Mouse (Mus musculus): Measurements from ENCODE around the gene Hivep3. TPM values are rescaled to one million over a fixed set of nuclear protein-coding genes. Genes with fewer than 3 reads are reported as not detected.
A peak's percentile ranks its signal among the peaks of the same experiment; 100 is the strongest.

Gene Hivep3
- polyA plus RNA-seq (2014; fragmentation: Nextera tagmentation; extraction: Ambion mirVana): 4.0 and 5.7 TPM in 2 replicates

DNA sequence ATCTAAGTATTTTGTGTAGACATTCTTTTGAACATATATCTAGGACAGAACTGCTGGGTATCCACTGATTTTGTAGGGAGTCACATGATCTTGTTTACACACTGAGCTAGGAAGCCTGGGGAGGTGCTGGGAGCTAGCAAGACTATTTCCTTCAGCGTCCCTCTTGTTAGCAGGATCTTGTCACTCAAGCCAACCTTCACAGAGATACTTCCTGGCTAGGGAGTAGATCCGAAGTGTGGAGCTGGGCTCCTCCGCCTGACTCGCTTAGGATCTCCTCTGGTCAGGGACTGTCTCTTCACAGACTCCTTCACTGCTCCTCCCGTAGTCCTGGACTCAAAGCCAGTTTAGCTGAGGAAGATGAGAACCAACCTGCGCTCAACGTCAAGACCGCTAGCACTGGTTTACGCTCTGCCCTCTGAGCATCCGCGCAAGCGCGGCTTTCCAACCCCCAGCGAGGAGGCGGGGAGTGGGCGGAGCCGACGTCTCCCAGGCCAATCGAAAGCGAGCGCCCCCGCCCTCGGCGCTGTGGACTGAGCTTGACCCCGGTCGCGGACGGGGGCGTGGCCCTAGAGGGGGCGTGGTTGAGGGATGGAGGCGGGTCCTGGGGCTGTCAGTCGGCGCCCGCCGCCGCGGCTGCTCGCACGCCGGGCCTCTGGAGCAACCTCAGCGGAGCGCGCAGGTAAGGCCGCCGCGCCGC lies at the start of gene Hivep3:
TSS of gene Hivep3 (plus strand) at position 601 of the 697 bp plus-strand sequence.
- Histone ChIP-seq H3K4me2 (ENCODE audit: low read depth) (peak within 1 kb of the TSS; percentile 100), H3K27ac (ENCODE audit: low read depth, low read length) (0 out of 2 replicates have a peak within 1 kb of the TSS, but pooled peaks have one; percentile 10), H3K4me3 (ENCODE audit: low read depth, low read length) (peak within 1 kb of the TSS; percentile 65), H3K27me3 (ENCODE audit: control insufficient read depth, insufficient read depth, low read length) (peaks cover 10% of the 10 kb centered on the region), H3K4me1 (ENCODE audit: control insufficient read depth, insufficient read depth, low read length) (no peaks in the 10 kb centered on the region), H3K36me3 (ENCODE audit: control insufficient read depth, insufficient read depth, low read length) (no peaks in the 10 kb centered on the region), H3K9ac (ENCODE audit: low read length) (peak within 1 kb of the TSS; percentile 47), H3K9me3 (ENCODE audit: control insufficient read depth, low read length) (no peaks in the 10 kb centered on the region)
- ATAC-seq (ENCODE audit: insufficient read depth, low FRiP score, low TSS enrichment) (peak; percentile 99), DNase-seq (ENCODE audit: low spot score) (peak; percentile 100)
- WGBS: under 1% methylated on average over 35 of the region's 47 CpGs

DNA sequence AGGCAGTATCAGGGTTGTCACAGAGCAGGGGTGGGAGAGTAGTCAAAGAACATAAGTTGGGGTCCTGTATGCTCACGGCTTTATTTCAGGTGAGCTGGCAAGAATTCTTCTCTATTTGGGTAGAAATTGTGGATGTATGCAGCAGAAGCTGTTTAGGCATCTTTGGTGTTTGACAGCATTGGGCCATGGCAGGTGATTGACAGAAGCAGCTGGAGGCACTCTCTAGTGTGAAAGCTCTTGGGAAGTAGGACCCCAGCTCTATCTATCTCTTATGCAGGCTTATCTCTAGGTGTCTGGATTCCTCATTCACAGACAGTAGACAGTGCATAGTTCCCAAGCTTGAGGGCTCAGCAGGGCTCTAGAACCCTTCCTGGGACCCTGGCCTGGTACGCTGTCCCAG lies 47.8 kb upstream of the Hivep3 start:
- no peak overlapping the region for H3K4me3 ChIP-seq (ENCODE audit: low read depth, low read length)
- H3K9me3 ChIP-seq (ENCODE audit: control insufficient read depth, low read length): no peaks in the 10 kb centered on the region
- no peak for DNase-seq (ENCODE audit: low spot score)
- peaks cover 3% of the 10 kb centered on the region; the same call in 1 of the 2 replicates for H3K4me1 ChIP-seq (ENCODE audit: control insufficient read depth, insufficient read depth, low read length)
- no peaks in the 10 kb centered on the region for H3K36me3 ChIP-seq (ENCODE audit: control insufficient read depth, insufficient read depth, low read length)
- 92% methylated on average over 2 of the region's 2 CpGs for WGBS
- no peak overlapping the region for H3K9ac ChIP-seq (ENCODE audit: low read length)
- H3K4me2 ChIP-seq (ENCODE audit: low read depth): no peak overlapping the region
- H3K27ac ChIP-seq (ENCODE audit: low read depth, low read length): no peak overlapping the region
- no peaks in the 10 kb centered on the region for H3K27me3 ChIP-seq (ENCODE audit: control insufficient read depth, insufficient read depth, low read length)
- no peak for ATAC-seq (ENCODE audit: insufficient read depth, low FRiP score, low TSS enrichment)

DNA sequence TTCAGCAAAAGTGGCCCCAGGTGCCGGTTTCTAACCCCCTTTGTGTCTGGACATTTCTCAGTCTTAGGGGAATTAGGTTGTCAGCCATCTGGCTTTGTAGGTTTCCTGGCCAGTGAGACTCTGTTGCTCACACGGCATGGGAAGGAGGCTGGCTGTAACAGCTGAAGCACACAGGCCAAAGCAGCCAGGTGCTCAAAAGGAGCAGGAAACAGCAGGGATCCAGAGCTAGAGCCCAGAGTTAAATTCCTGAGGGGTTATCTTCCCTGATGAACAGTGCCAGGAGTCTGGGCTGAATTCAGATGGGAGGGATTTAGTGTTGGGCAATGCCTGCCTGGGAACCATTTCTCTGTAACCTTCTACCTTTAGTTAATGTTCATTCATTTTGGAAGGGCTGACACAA lies 35.2 kb upstream of the Hivep3 start:
- H3K36me3 ChIP-seq (ENCODE audit: control insufficient read depth, insufficient read depth, low read length): no peaks in the 10 kb centered on the region
- H3K4me3 ChIP-seq (ENCODE audit: low read depth, low read length): no peak overlapping the region
- H3K27ac ChIP-seq (ENCODE audit: low read depth, low read length): no peak overlapping the region
- no peaks in the 10 kb centered on the region for H3K27me3 ChIP-seq (ENCODE audit: control insufficient read depth, insufficient read depth, low read length)
- no peaks in the 10 kb centered on the region for H3K4me1 ChIP-seq (ENCODE audit: control insufficient read depth, insufficient read depth, low read length)
- WGBS: 61% methylated on average over 2 of the region's 2 CpGs
- no peak overlapping the region for H3K4me2 ChIP-seq (ENCODE audit: low read depth)
- H3K9me3 ChIP-seq (ENCODE audit: control insufficient read depth, low read length): no peaks in the 10 kb centered on the region
- ATAC-seq (ENCODE audit: insufficient read depth, low FRiP score, low TSS enrichment) (no peak), DNase-seq (ENCODE audit: low spot score) (no peak)
- H3K9ac ChIP-seq (ENCODE audit: low read length): no peak overlapping the region

DNA sequence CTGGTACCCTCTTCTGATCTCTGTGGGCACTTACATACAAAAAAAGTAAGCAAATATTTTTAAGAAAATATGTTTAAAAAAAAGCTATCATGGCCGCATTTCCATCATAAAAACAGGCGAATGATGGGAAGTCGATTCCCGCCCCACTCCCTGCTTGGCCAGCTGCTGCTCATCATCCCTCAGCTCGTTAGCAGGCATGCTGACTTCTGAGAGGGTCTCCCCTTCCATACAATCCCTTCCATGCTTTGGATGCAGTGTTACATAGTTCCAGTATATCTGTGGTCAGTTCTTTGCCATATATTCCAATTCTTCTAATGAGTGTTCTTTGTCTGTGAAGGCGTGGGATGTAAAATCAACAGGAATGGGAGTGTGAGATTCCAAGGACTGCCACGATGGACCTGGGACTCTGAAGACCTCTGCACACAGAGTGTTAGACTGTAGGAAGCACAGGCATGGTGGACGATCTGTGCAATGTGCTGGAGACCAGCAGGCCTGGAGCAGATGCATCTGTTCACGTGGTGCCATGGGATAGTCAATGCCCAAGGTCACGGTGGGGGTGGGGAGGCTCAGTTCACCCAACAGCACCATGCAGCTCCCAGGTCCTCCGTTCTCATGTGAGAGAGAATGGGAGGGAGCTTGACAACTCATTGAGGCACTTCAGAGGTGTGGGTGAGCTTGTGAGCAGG lies 32.2 kb upstream of the Hivep3 start:
- H3K27me3 ChIP-seq (ENCODE audit: control insufficient read depth, insufficient read depth, low read length): no peaks in the 10 kb centered on the region
- H3K9ac ChIP-seq (ENCODE audit: low read length): no peak overlapping the region
- DNase-seq (ENCODE audit: low spot score): no peak
- no peaks in the 10 kb centered on the region for H3K4me1 ChIP-seq (ENCODE audit: control insufficient read depth, insufficient read depth, low read length)
- WGBS: 90% methylated on average over 11 of the region's 11 CpGs
- H3K4me3 ChIP-seq (ENCODE audit: low read depth, low read length): no peak overlapping the region
- H3K4me2 ChIP-seq (ENCODE audit: low read depth): no peak overlapping the region
- ATAC-seq (ENCODE audit: insufficient read depth, low FRiP score, low TSS enrichment): no peak
- no peaks in the 10 kb centered on the region for H3K9me3 ChIP-seq (ENCODE audit: control insufficient read depth, low read length)
- no peaks in the 10 kb centered on the region for H3K36me3 ChIP-seq (ENCODE audit: control insufficient read depth, insufficient read depth, low read length)
- H3K27ac ChIP-seq (ENCODE audit: low read depth, low read length): no peak overlapping the region

DNA sequence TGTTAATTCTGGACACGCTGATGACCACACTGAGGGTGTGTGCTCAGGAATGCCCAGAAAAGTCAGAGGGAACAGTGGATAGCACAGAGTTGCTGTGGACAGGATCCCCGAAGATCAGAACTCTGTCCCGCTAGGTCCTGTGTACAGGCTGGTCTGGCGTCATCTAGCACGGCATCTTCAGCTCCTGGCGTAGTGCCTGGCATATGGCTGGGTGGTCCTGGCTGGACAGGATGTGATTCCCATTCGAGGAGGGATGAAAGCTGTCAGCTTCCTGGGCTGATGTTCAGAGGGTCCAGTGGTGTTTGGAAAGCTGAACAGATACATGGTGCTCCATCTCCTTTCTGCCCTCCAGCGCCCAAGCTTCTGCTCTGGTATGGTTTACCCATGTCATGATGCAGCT lies 29.6 kb upstream of the Hivep3 start:
- Histone ChIP-seq H3K4me1 (ENCODE audit: control insufficient read depth, insufficient read depth, low read length) (peaks cover 2% of the 10 kb centered on the region; the same call in 1 of the 2 replicates), H3K9ac (ENCODE audit: low read length) (no peak overlapping the region), H3K27me3 (ENCODE audit: control insufficient read depth, insufficient read depth, low read length) (no peaks in the 10 kb centered on the region), H3K4me2 (ENCODE audit: low read depth) (no peak overlapping the region), H3K9me3 (ENCODE audit: control insufficient read depth, low read length) (no peaks in the 10 kb centered on the region), H3K4me3 (ENCODE audit: low read depth, low read length) (no peak overlapping the region), H3K36me3 (ENCODE audit: control insufficient read depth, insufficient read depth, low read length) (no peaks in the 10 kb centered on the region), H3K27ac (ENCODE audit: low read depth, low read length) (no peak overlapping the region)
- ATAC-seq (ENCODE audit: insufficient read depth, low FRiP score, low TSS enrichment) (no peak), DNase-seq (ENCODE audit: low spot score) (no peak)
- 90% methylated on average over 8 of the region's 8 CpGs for WGBS

DNA sequence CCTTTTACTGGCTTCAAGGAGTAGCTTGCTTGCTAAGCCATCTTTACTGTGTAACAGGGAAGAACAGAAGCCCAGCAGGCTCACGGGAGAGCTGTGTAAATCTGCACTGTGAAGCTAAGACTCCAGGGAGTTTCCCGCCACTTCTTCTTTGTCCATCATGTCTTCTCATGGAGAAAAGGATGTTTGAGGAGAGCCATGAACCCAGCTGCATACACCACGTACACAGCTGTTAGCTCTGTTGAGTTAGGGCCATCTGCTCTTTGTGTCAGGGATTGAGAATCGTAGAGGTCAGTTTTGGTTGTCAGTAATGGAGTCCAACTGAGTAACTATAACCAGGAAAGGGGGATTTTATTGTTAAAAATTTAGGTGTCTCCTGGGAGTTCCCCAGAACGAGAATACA lies 26.3 kb upstream of the Hivep3 start:
- Histone ChIP-seq H3K9ac (ENCODE audit: low read length) (no peak overlapping the region), H3K36me3 (ENCODE audit: control insufficient read depth, insufficient read depth, low read length) (no peaks in the 10 kb centered on the region), H3K27ac (ENCODE audit: low read depth, low read length) (no peak overlapping the region), H3K4me3 (ENCODE audit: low read depth, low read length) (no peak overlapping the region), H3K4me2 (ENCODE audit: low read depth) (no peak overlapping the region), H3K27me3 (ENCODE audit: control insufficient read depth, insufficient read depth, low read length) (no peaks in the 10 kb centered on the region), H3K4me1 (ENCODE audit: control insufficient read depth, insufficient read depth, low read length) (peaks cover 2% of the 10 kb centered on the region; the same call in 1 of the 2 replicates), H3K9me3 (ENCODE audit: control insufficient read depth, low read length) (no peaks in the 10 kb centered on the region)
- DNase-seq (ENCODE audit: low spot score): no peak
- ATAC-seq (ENCODE audit: insufficient read depth, low FRiP score, low TSS enrichment): no peak
- 57% methylated on average over 5 of the region's 5 CpGs for WGBS

DNA sequence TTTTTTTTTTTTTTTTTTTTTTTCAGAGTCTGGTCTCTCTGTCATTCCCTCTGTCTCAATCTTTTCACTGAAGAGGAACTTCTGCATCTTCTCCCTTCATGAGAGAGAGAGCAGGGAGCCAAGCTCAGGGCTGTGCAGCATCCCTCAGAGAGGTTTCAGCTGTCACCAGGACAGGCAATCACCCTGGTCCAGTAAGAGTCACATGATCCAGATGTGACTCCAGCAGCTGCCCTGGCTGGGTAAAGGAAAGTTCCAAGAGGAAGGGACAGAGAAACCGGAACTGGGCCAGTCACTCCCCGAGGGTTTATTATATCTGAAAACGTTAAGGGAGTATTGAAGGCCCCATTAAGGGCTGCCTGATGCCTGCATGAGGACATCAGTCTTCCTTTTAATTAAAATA lies 25.8 kb upstream of the Hivep3 start:
- H3K9ac ChIP-seq (ENCODE audit: low read length): no peak overlapping the region
- ATAC-seq (ENCODE audit: insufficient read depth, low FRiP score, low TSS enrichment) (no peak), DNase-seq (ENCODE audit: low spot score) (no peak)
- no peaks in the 10 kb centered on the region for H3K27me3 ChIP-seq (ENCODE audit: control insufficient read depth, insufficient read depth, low read length)
- no peak overlapping the region for H3K4me2 ChIP-seq (ENCODE audit: low read depth)
- 11% methylated on average over 3 of the region's 3 CpGs for WGBS
- H3K9me3 ChIP-seq (ENCODE audit: control insufficient read depth, low read length): no peaks in the 10 kb centered on the region
- H3K4me3 ChIP-seq (ENCODE audit: low read depth, low read length): no peak overlapping the region
- no peaks in the 10 kb centered on the region for H3K36me3 ChIP-seq (ENCODE audit: control insufficient read depth, insufficient read depth, low read length)
- H3K27ac ChIP-seq (ENCODE audit: low read depth, low read length): no peak overlapping the region
- peaks cover 2% of the 10 kb centered on the region; the same call in 1 of the 2 replicates for H3K4me1 ChIP-seq (ENCODE audit: control insufficient read depth, insufficient read depth, low read length)

DNA sequence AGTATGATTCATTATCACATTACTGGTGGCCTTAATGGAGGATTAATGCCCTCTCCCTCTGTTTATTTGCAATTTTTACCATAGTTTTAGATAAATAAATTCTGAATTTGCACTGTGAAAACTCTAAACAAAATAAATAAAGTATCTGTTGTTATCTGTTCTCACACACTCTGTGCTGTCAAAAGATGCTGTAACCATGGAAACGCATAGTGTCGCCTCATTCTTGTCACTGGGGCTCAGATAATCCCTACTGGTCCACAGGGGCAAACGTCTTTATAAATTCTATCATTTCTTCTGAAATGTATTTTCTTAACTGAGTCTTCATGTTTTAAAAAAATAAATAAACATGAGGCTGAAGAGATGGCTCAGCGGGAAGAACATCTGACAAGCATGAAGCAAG lies 23.4 kb upstream of the Hivep3 start:
- H3K9ac ChIP-seq (ENCODE audit: low read length): no peak overlapping the region
- DNase-seq (ENCODE audit: low spot score) (no peak), ATAC-seq (ENCODE audit: insufficient read depth, low FRiP score, low TSS enrichment) (no peak)
- H3K36me3 ChIP-seq (ENCODE audit: control insufficient read depth, insufficient read depth, low read length): no peaks in the 10 kb centered on the region
- 76% methylated on average over 4 of the region's 4 CpGs for WGBS
- H3K27me3 ChIP-seq (ENCODE audit: control insufficient read depth, insufficient read depth, low read length): no peaks in the 10 kb centered on the region
- no peak overlapping the region for H3K27ac ChIP-seq (ENCODE audit: low read depth, low read length)
- H3K4me1 ChIP-seq (ENCODE audit: control insufficient read depth, insufficient read depth, low read length): peaks cover 2% of the 10 kb centered on the region; the same call in 1 of the 2 replicates
- no peaks in the 10 kb centered on the region for H3K9me3 ChIP-seq (ENCODE audit: control insufficient read depth, low read length)
- no peak overlapping the region for H3K4me3 ChIP-seq (ENCODE audit: low read depth, low read length)
- no peak overlapping the region for H3K4me2 ChIP-seq (ENCODE audit: low read depth)

DNA sequence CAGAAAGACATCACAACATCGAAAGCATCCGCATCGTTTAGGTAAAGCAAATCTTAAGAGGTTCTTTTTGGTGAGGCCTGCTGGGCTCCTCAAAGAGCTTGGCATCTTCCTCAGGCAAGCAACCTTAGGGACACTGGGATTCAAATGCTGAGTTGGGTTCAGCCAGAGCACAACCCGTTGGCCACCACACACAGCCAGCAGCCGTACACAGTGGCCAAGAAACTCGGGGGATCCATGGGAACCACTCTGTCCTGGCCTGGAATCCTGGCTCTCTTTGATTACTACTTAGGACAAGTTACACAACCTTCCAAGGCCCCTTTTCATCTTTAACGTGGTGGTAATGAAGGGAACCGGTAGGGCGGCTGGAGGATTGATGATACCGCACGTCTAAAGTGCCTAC lies 16.1 kb upstream of the Hivep3 start:
- 76% methylated on average over 11 of the region's 11 CpGs for WGBS
- H3K4me2 ChIP-seq (ENCODE audit: low read depth): no peak overlapping the region
- no peaks in the 10 kb centered on the region for H3K36me3 ChIP-seq (ENCODE audit: control insufficient read depth, insufficient read depth, low read length)
- ATAC-seq (ENCODE audit: insufficient read depth, low FRiP score, low TSS enrichment): no peak
- H3K4me3 ChIP-seq (ENCODE audit: low read depth, low read length): no peak overlapping the region
- no peaks in the 10 kb centered on the region for H3K27me3 ChIP-seq (ENCODE audit: control insufficient read depth, insufficient read depth, low read length)
- H3K4me1 ChIP-seq (ENCODE audit: control insufficient read depth, insufficient read depth, low read length): no peaks in the 10 kb centered on the region
- no peak overlapping the region for H3K9ac ChIP-seq (ENCODE audit: low read length)
- no peak overlapping the region for H3K27ac ChIP-seq (ENCODE audit: low read depth, low read length)
- no peaks in the 10 kb centered on the region for H3K9me3 ChIP-seq (ENCODE audit: control insufficient read depth, low read length)
- DNase-seq (ENCODE audit: low spot score): no peak
